Mouse (Mus musculus) brain, embryonic 14.5 days (tissue): Measurements from ENCODE around the gene Wdr18.

Experiments
- CTCF ChIP-seq: fragments of 200-500 bp; IDR thresholded peaks from 2 replicates; pipeline ENCODE4 v1.5.1; 2012; ENCODE audit warnings: inconsistent platforms, mild to moderate bottlenecking, moderate library complexity, borderline replicate concordance; ENCODE audit not compliant: insufficient read depth, insufficient read length; ENCODE audit errors: extremely low read depth
- POLR2A ChIP-seq: fragments of 200-500 bp; IDR thresholded peaks from 2 replicates; pipeline ENCODE4 v1.6.1; 2012; ENCODE audit warnings: mild to moderate bottlenecking, inconsistent platforms, borderline replicate concordance; ENCODE audit not compliant: poor library complexity, insufficient read depth, insufficient read length, severe bottlenecking; ENCODE audit errors: extremely low read depth

- no peak for TF ChIP-seq POLR2A
- no peak for TF ChIP-seq CTCF
Measured at GRCm38 (mm10) chr10:79965325-79965724, 5.4 kb downstream of the Wdr18 start.
